Mouse (Mus musculus) lung, postnatal 4 days (tissue): Measurements from ENCODE around the gene Ado.

ENCODE experiments used
- DNase-seq, 2 experiments: peaks; one replicate each; pipeline ENCODE4 v3.0.0; 2021

Gene Ado

DNA sequence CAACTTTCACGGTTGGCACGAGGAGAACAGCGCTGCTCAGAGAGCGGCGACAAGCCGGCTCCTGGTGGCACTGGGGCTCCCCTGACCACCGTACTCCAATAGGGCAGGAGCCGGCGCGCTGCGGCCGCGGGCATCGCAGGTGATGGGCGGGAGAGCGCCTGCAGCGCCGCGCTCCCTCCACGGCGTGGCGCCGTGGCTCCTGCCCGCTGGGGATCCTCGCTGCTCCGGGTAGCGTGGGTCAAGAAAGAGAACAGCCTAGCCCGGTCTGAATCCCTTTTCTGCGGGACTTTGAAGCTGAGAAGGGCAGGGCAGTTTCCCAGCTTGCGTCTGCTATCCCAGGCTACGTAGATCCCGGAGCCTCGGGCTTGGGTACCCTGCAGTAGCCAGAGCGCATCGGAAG is 12.8 kb downstream of the Ado start:
- DNase-seq: peak; percentile 85 to 86

DNA sequence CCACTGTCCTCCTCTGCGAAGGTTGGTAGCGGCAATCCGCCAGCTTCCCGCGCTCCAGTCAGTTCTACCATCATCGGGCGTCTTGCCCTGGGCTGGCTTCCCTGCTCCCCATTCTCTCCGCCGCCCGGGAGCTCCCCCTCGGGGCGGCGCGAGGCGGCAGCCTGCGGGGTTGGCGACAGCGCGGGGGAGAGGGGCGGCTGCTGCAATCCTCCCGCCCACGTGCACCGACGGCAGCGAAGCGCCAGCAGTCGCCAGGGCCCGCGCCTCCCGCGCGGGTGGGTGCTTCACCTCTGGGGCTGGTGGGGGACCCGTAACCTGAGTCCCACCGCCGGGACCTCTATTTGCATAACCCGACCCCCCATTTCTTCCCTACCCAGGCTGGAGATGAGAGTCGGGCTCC is 13.5 kb downstream of the Ado start, which contains the start of gene Egr2:
Gene Egr2, plus strand, starts transcription at position 220 of the 400 bp plus-strand sequence.
- DNase-seq: peak; percentile 34 to 45

DNA sequence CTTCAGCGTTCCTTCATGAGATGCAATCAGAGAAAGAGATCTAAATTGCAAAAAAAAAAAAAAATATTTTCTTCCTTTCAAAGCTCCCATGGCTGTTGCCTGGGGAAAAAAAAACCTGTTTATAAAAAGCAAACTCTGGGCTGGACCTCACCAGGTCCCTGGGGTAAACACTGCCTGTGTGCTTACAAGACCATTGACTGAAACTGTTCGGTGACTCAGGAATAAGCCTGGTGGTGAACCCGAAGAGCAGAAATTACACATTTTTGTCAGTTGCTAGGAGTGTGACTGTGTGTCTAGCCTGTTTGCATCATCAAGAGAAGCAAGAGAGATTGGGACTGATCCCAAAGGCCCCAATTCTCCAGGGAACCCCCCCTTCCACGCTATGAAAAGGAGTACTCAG is 19.0 kb downstream of the Ado start:
- no peak for DNase-seq

GRCm38 (mm10) chr10:67526435-67526834 is 22.3 kb downstream of the Ado start:
- no peak for DNase-seq

GRCm38 (mm10) chr10:67524694-67525093 is 24.1 kb downstream of the Ado start:
- no peak for DNase-seq

DNA sequence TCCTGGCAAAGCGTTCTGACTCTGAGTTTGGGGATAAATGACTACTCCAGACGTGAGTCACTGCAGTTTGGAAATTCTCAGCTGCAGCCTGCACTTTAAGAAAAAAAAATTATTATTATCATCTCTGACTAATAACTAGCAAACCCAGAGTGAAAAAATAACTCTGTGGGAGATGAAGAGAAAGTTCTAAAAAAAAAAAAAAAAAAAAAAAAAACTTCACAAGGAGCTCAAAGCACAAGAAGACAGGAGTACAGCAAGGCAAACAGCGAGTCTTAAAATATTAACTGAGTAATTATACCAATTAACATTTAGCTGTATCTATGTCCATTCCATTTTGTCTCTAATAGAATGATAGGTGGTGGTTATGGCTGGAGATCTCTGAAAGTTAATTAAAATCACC is 24.6 kb downstream of the Ado start:
- DNase-seq: no peak

GRCm38 (mm10) chr10:67518733-67519132 is 30.0 kb downstream of the Ado start:
- no peak for DNase-seq

- no peak for DNase-seq
These were observed 35.9 kb downstream of the Ado start for GRCm38 (mm10) chr10:67512871-67513270.

- no peak for DNase-seq
These were observed 36.5 kb downstream of the Ado start for GRCm38 (mm10) chr10:67512211-67512610.

GRCm38 (mm10) chr10:67505248-67505647 is 43.5 kb downstream of the Ado start:
- DNase-seq: no peak

DNA sequence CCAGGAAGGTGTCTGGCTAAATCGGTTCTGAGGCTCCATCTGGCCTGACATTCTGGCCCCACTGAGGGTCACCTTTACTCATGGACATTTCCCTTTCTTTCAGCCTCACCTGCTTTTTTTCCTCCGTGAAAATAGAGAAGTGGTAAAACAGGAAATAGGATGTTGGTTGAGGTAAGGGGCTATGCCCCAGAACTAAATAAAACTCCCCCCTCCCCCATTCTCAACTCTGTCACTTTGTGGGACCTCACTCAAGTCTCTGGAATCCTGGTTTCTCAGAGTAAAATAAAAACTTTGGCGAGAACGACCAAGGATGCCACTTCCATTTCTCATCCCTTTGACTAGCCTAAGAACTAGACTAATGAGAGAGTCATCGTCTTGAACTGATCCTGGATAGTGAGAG is 44.7 kb downstream of the Ado start:
- no peak for DNase-seq

DNA sequence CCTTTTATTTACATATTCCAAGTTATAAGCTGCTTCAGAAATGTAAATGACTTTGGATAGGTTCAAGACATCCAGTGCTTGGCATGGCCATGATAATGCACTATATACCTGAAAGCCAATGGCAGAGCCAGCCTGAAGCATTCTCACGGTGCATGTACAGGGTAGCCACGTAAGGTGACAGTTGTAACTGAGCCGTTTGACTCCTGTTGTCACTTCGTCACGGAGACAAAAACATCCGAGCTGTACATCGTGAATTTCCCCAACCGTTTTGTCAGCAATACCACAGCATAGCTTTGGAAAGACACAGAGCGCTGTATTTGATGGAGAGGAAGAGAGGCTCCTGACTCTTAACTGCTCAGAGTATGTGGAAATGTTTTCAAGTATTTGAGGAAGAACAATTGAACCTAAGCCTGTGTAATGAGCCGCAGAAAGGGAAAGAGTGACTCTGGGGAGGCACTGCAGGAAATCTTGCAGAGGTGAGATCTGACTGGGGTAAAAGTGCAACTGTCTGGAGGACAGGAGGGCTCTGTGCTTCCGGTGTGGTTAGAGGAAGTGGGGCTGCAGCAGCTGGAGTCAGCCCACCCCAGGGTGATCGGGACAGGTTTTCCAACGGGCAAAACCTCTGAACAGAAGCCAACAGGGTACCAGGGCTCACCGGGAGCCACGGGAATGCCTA is 45.3 kb downstream of the Ado start:
- DNase-seq: peak in 1 of 2 experiments; percentile 7

GRCm38 (mm10) chr10:67497951-67498350 is 50.8 kb downstream of the Ado start:
- DNase-seq: no peak

DNA sequence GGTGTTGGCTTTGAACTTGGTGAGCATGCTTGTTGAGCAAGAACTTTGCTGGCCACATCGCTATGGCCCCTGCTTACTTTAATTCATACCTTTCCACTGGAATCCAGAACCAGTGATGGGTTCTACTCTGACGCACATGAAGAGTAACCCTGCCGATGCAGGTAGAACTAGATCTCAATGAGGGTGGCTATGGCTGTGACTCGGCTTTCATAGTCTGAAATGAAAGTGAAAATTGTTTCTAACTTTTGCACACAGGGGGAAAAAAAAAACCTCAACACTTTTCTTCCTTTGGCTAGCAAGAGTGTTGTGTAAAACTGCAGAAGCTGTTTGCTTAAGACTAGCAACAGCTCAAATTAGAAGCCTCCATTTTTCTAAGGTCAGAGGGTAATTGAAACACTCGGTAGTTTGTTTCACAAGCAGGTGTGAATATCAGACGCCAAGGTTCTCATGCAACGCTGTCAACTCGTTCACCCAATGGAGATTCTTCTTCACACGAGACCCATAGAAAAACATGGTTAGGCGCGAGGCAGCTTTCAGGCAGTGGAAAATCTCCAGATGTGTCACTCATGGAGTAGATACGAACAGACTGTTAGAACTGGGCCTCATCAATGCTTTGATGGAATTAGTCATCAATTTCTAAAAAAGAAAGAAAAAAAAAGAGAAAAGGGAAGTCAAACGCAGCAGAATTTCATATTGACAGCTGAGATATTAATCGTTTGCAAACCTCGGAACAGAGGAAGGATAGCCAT is 51.4 kb downstream of the Ado start:
- no peak for DNase-seq
